Mouse (Mus musculus) embryonic fibroblast, embryonic 13.5 days (primary cell): ENCODE measurements around the gene Gm10031.

ENCODE experiments used
- CTCF ChIP-seq: IDR thresholded peaks from 2 replicates; pipeline ENCODE4 v1.5.1; 2011; ENCODE audit warnings: mild to moderate bottlenecking, control low read depth, low read length, moderate library complexity, borderline replicate concordance; ENCODE audit not compliant: insufficient read depth
- POLR2A ChIP-seq: IDR thresholded peaks from 2 replicates; pipeline ENCODE4 v1.6.1; 2011; ENCODE audit warnings: low read depth, mild to moderate bottlenecking, control low read depth, low read length, moderate library complexity

DNA sequence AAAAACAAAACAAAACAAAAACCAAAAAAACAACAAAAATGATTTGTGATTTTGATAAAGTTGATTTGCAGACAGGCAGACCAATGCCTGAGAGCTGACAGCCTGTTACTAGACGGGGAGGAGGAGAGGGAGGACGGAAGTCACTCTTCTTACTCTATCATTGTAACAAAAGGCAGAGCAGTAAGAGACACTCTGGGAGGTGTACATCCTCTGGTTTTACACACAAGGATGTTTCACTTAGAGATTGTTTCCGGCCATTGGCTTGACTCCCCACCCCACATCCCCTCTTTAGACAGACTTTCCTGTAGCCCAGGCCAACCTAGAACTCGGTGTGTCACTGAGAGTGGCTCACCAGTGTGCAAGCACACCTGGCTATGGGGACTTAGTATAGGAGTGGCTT, 45.8 kb downstream of the Gm10031 start:
- TF ChIP-seq CTCF (no peak), POLR2A (no peak)
